Mouse (Mus musculus) intestine, embryonic 15.5 days (tissue): ENCODE results near the gene Anks1b. TPM values are rescaled to one million over a fixed set of nuclear protein-coding genes. Genes with fewer than 3 reads are reported as not detected.

Experiments
- ATAC-seq: fragments of 200-750 bp; cut with Nextera tagmentation; 2 replicates; pipeline ENCODE4 v1.8.0; 2017; ENCODE audit warnings: moderate TSS enrichment, moderate library complexity
- H3K27ac ChIP-seq: fragments of 300-500 bp; sonication (generic); 2 replicates; pipeline ENCODE4 v1.5.1; 2015; ENCODE audit warnings: mild to moderate bottlenecking, inconsistent platforms
- H3K27me3 ChIP-seq: fragments of 300-500 bp; sonication (generic); replicated peaks from 2 replicates; pipeline ENCODE4 v1.6.1; 2015; ENCODE audit warnings: inconsistent platforms
- H3K36me3 ChIP-seq: fragments of 300-500 bp; sonication (generic); 2 replicates; pipeline ENCODE4 v1.6.1; 2015; ENCODE audit warnings: inconsistent platforms
- H3K4me1 ChIP-seq: fragments of 300-500 bp; sonication (generic); replicated peaks from 2 replicates; pipeline ENCODE4 v1.6.1; 2015; ENCODE audit warnings: inconsistent platforms
- H3K4me2 ChIP-seq: fragments of 300-500 bp; sonication (generic); replicated peaks from 2 replicates; pipeline ENCODE4 v1.6.1; 2015; ENCODE audit warnings: mild to moderate bottlenecking, inconsistent platforms
- H3K4me3 ChIP-seq: fragments of 300-500 bp; sonication (generic); replicated peaks from 2 replicates; pipeline ENCODE4 v1.5.1; 2015; ENCODE audit warnings: inconsistent platforms
- H3K9ac ChIP-seq: fragments of 300-500 bp; sonication (generic); 2 replicates; pipeline ENCODE4 v1.6.1; 2015; ENCODE audit warnings: inconsistent platforms
- H3K9me3 ChIP-seq: fragments of 300-500 bp; sonication (generic); 2 replicates; pipeline ENCODE4 v1.6.1; 2016; ENCODE audit warnings: inconsistent platforms
- WGBS: fragments of 180-500 bp; shearing (Covaris S2); methylation state at CpG from one replicate; pipeline ENCODE4 v1.1.7; 2015; 5-methylcytosine and 5-hydroxymethylcytosine counted together
- polyA plus RNA-seq: library from polyadenylated mRNA; unstranded; fragments of >200 nt; fragmentation: Nextera tagmentation; extraction: Ambion mirVana; gene quantifications from 2 replicates; pipeline ENCODE4 v1.2.1, GENCODE M21; 2015

The Anks1b gene
- polyA plus RNA-seq, 1 experiment from 2014 or later: 0.85 TPM

DNA sequence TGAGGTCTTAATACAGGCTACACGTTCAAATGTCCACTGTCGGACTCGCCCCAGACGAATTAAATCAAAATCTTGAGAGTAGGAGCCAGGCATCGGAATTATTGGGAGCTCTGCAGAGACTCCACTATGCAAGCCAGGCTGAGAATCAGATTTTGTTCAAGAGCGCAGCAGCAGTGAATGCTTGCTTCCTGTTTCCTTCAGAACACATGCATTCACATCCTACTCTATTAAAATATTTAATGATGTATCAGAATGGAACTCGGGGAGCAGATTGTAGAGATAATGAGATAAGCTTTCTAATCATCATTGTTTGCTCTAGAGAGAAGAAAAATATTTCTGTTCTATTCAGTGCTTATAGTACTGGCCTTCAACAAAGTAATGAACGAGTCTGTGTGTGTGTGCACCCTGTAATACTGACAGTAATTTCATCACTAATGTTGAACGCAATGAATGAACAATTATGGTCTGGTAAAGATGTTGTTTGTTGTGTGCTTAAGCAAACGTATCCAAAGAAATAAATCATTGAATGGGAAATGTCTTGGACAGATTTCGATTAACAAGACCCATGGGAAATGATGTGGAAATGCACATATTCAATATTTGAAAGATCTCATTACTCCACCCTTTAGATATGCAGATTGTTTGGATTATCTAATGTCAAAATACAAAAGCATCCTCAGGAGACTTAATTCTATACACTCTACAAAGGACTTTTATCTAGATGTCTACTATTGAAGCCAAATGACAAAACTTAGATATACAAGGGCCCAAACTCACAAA, 835.7 kb downstream of the Anks1b start:
- Histone ChIP-seq H3K9ac (no peak overlapping the region), H3K4me3 (no peak overlapping the region), H3K36me3 (no peaks in the 10 kb centered on the region), H3K9me3 (no peaks in the 10 kb centered on the region), H3K27ac (no peak overlapping the region), H3K4me1 (no peaks in the 10 kb centered on the region), H3K27me3 (no peaks in the 10 kb centered on the region), H3K4me2 (no peak overlapping the region)
- WGBS: 72% methylated on average over 11 of the region's 11 CpGs
- no peak for ATAC-seq

DNA sequence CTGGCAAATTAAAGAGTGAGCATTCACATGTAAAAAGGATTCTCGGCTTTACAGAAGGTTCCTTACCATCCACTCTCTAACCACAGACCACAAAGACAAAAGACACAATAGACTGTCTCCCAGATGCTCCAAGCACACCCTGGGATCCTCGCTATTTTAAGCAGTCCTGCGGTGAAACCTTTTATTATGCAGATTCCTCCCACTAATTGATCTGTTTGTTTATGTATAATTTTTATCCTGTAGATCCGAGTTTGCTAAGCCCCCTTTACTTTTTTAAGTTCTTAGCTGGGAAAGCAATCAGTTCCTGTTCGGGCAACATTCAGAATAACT, 836.3 kb downstream of the Anks1b start:
- no peaks in the 10 kb centered on the region for H3K27me3 ChIP-seq
- ATAC-seq: no peak
- H3K9ac ChIP-seq: no peak overlapping the region
- H3K27ac ChIP-seq: no peak overlapping the region
- H3K4me3 ChIP-seq: no peak overlapping the region
- H3K4me1 ChIP-seq: no peaks in the 10 kb centered on the region
- 34% methylated on average over 5 of the region's 5 CpGs for WGBS
- H3K9me3 ChIP-seq: no peaks in the 10 kb centered on the region
- H3K36me3 ChIP-seq: no peaks in the 10 kb centered on the region
- no peak overlapping the region for H3K4me2 ChIP-seq

DNA sequence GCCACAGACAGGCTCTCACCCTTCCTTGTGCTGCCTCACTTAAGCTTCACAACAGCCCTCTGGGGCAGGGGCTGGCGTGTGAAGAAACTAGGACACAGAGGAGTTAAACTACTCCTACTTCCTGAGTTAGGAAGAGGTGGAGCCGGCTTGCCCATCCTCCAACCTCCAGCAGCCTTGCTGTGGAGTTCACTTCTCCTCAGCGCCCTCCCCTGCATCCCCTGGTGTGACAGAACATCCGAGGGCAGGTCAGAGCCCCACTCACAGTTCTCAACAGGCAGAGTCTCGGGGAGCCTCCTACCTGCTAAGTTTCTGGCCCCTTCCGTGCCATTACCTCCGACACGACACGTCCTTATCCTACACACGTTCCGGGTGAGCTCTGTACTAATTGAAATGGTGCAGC, 844.7 kb downstream of the Anks1b start:
- H3K9ac ChIP-seq: no peak overlapping the region
- no peak overlapping the region for H3K4me2 ChIP-seq
- no peaks in the 10 kb centered on the region for H3K36me3 ChIP-seq
- WGBS: 56% methylated on average over 11 of the region's 11 CpGs
- H3K4me1 ChIP-seq: no peaks in the 10 kb centered on the region
- no peaks in the 10 kb centered on the region for H3K27me3 ChIP-seq
- no peaks in the 10 kb centered on the region for H3K9me3 ChIP-seq
- H3K27ac ChIP-seq: no peak overlapping the region
- no peak overlapping the region for H3K4me3 ChIP-seq
- ATAC-seq: no peak

DNA sequence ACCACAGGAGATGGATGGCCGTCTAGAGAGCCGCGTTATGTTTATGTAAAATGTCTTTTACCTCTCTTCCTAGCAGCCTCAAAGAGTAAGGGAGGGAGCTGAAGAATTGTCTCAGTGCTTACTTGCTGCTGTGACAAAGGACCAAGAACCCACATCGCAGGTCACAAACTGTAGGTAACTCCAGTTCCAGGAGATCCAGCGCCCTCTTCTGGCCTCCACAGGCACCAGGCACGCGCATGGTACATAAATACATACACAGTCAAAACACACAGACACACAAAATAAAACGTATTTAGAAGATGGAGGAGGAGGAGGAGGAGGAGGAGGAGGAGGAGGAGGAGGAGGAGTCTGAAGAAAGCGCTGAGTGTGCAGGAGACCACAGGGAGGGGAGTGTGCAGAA, 845.4 kb downstream of the Anks1b start:
- no peaks in the 10 kb centered on the region for H3K4me1 ChIP-seq
- no peak for ATAC-seq
- H3K4me2 ChIP-seq: no peak overlapping the region
- no peak overlapping the region for H3K9ac ChIP-seq
- H3K36me3 ChIP-seq: no peaks in the 10 kb centered on the region
- H3K27ac ChIP-seq: no peak overlapping the region
- H3K27me3 ChIP-seq: no peaks in the 10 kb centered on the region
- 80% methylated on average over 9 of the region's 9 CpGs for WGBS
- H3K4me3 ChIP-seq: no peak overlapping the region
- H3K9me3 ChIP-seq: no peaks in the 10 kb centered on the region

DNA sequence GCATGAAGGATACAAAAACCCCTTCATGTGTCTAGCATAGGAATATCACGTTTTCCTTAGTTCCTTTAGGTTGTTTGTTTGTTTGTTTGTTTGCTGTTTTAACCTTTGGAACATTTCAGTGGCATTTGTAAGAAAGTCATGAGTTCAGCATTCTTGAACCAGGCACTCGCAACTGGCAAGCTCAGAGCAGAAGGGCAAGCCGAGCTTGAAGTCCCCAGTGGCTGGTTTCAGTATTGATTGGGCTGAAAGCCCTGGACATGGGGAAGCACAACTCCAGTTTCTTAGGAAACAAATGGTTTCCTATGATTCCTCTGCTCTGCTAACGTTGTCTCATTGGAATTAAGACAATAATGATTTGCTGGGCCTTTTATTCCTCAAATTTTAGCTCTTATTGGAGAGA, 846.7 kb downstream of the Anks1b start:
- H3K9me3 ChIP-seq: no peaks in the 10 kb centered on the region
- ATAC-seq: no peak
- 52% methylated on average over 4 of the region's 4 CpGs for WGBS

DNA sequence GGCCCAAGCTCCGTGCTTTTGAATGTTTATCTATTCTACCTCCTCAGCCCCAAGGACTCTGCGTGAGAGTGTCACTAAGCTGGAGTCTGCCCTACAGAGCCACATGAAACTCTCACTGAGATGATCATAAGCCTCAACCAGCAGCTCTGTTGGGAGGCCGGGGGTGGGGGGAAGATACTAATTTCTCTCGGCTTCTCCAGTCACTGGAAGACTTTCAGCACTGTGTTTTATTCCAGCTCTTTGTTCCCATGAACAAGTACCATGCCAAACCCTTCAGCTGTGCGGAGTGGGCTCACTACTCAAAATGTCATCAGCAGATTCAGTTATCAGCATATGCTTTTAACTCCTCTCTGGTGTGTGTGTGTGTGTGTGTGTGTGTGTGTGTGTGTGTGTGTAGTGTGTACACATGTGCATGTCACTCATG, 849.8 kb downstream of the Anks1b start:
- no peak overlapping the region for H3K4me3 ChIP-seq
- no peak overlapping the region for H3K9ac ChIP-seq
- H3K27ac ChIP-seq: no peak overlapping the region
- no peaks in the 10 kb centered on the region for H3K9me3 ChIP-seq
- WGBS: 56% methylated on average over 5 of the region's 5 CpGs
- ATAC-seq: no peak
- H3K36me3 ChIP-seq: no peaks in the 10 kb centered on the region
- no peaks in the 10 kb centered on the region for H3K27me3 ChIP-seq
- H3K4me1 ChIP-seq: no peaks in the 10 kb centered on the region
- H3K4me2 ChIP-seq: no peak overlapping the region

More for the DNA sequence above, 846.7 kb downstream of the Anks1b start:
- no peaks in the 10 kb centered on the region for H3K36me3 ChIP-seq
- H3K4me2 ChIP-seq: no peak overlapping the region
- no peak overlapping the region for H3K27ac ChIP-seq
- no peaks in the 10 kb centered on the region for H3K4me1 ChIP-seq
- H3K27me3 ChIP-seq: no peaks in the 10 kb centered on the region
- H3K9ac ChIP-seq: no peak overlapping the region
- no peak overlapping the region for H3K4me3 ChIP-seq

DNA sequence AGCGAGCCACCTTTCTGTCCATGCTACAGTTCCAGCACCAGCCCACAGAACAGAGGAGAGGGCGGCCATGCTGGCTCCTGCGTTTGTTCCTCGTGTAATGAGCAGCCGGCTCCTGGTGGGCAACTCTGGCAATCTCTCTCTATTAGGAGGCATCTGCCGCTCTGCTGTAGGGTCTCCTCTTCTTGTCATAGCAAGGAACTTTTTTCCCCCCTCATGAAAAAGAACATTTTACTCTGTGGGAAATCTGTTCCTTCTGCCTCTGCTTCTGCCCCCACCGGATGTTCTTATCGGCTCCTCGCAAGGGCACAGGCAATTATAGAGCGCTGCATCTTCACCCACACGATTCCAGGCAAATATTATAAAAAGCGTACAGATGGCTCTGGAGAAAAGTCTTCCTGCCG, 850.6 kb downstream of the Anks1b start:
- Histone ChIP-seq H3K27me3 (no peaks in the 10 kb centered on the region), H3K4me1 (0 out of 2 replicates have a peak, but pooled peaks cover 3% of the 10 kb centered on the region), H3K36me3 (no peaks in the 10 kb centered on the region), H3K4me3 (no peak overlapping the region), H3K9ac (no peak overlapping the region), H3K9me3 (no peaks in the 10 kb centered on the region), H3K4me2 (no peak overlapping the region), H3K27ac (no peak overlapping the region)
- ATAC-seq: no peak
- WGBS: 80% methylated on average over 13 of the region's 13 CpGs

DNA sequence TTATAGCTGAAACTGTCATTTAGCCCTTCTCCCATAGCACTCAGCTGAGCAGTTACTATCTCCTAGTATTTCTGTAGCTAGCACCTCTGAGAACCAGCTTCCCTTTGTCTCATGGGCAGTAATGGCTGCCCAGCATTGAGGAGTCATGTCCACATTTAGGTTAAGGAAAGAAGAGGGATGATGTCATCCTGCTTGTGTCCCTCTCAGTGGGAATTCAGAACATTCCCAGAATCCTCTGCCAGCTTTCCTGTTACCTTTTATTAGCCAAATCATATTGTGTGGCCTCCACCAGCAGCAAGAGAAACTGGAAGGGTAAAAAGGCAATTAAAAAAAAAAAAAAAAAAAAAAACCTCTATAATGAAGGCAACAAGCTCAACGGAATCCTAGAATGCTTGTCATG, 851.6 kb downstream of the Anks1b start:
- H3K9ac ChIP-seq: no peak overlapping the region
- no peak overlapping the region for H3K4me2 ChIP-seq
- no peaks in the 10 kb centered on the region for H3K36me3 ChIP-seq
- WGBS: 80% methylated on average over 1 of the region's 1 CpGs
- H3K27me3 ChIP-seq: no peaks in the 10 kb centered on the region
- H3K27ac ChIP-seq: no peak overlapping the region
- 0 out of 2 replicates have a peak, but pooled peaks cover 3% of the 10 kb centered on the region for H3K4me1 ChIP-seq
- H3K4me3 ChIP-seq: no peak overlapping the region
- no peak for ATAC-seq
- H3K9me3 ChIP-seq: no peaks in the 10 kb centered on the region

DNA sequence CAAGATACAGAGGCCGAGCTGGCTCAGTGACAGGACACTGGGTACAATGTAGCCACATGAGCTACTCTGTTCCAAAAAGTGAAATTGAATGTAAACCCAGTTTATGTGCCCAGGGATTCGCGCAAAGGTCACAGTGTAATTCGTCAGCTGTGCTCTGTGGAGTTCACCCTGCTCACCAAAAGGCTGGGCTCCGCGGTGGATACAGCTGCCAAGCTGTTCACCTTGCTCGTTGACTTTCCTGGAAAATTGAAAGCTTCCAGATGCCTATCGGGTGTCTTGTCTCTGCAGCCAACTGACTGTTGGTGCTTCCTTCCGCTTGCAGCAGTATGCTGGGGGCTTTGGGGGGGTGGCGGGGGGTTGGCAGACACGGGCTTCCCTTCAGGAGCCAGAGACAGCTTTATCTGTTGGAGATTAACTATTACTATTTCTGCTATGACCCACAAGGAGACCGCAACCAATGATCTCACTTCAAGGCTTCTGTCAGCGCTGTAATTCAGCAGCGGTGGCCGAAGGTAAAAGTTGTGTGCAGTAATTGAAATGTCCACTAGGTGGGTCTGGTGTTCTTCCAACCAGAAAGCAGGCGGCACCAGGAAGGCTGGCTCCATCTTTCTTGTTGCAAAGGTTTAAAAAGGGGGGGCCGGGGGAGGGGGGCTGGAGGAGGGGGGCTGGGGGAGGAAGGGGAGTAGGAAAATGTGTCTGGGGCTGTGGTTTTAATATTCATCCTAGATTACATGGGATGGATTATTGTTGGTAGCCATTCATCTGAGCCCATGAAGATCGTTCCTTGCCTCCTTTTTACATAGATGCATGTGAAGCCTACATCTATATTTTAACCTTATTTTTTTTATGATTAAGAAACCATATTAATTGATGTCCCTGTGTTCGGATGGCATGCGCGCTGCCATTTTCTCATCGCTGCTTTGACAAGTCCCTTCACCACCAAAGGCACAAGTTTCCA, 855.4 kb downstream of the Anks1b start:
- 24% methylated on average over 22 of the region's 22 CpGs for WGBS
- H3K36me3 ChIP-seq: no peaks in the 10 kb centered on the region
- 0 out of 2 replicates have a peak, but pooled peaks cover 3% of the 10 kb centered on the region for H3K4me1 ChIP-seq
- ATAC-seq: peak; percentile 73
- no peaks in the 10 kb centered on the region for H3K9me3 ChIP-seq
- peak overlapping the region; percentile 18; the same call in 1 of the 2 replicates for H3K4me3 ChIP-seq
- peak overlapping the region; percentile 31; the same call in 1 of the 2 replicates for H3K9ac ChIP-seq
- H3K27ac ChIP-seq: no peak overlapping the region
- peak overlapping the region; percentile 59 for H3K4me2 ChIP-seq
- no peaks in the 10 kb centered on the region for H3K27me3 ChIP-seq

DNA sequence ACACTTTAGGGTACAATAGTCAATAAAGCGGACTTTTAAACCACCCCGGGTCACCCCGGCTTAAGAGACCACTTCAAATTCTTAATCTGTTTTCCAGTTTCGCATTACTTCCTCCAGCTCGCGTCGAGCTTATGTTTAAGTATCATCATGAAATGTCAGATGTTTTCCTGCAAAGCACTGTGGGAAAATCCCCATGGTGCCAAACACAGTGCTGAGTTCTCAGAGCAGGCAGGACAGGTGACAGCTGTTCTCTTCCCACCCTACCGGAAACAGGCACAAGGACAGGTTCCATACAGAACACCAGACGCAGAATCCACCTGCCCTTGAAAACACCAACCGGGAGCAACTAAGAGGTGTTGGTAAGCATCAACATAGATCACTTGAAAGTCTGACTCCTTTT, 856.2 kb downstream of the Anks1b start:
- Histone ChIP-seq H3K9ac (no peak overlapping the region), H3K9me3 (no peaks in the 10 kb centered on the region), H3K4me2 (no peak overlapping the region), H3K27me3 (no peaks in the 10 kb centered on the region), H3K4me1 (0 out of 2 replicates have a peak, but pooled peaks cover 3% of the 10 kb centered on the region), H3K27ac (no peak overlapping the region), H3K4me3 (no peak overlapping the region), H3K36me3 (no peaks in the 10 kb centered on the region)
- no peak for ATAC-seq
- WGBS: 48% methylated on average over 10 of the region's 10 CpGs

DNA sequence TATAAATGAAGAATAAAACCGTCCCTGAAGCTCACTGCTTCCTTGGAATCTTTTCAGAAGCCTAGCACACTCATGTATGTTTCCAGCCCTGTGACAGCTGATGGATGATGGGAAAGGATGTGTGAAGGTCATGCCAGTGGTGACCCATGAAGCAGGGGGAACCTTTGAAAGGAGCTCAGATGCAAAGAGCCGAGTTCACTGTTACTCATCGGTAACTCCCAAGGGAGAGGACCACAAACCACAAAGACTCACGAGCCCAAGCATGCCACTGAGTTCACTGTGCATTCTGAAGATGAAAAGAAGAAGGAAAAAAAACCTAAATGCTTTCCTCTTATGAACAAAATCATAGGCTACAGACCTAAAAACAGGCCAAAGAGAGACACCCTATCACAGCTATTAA, 859.5 kb downstream of the Anks1b start:
- Histone ChIP-seq H3K4me3 (no peak overlapping the region), H3K4me2 (no peak overlapping the region), H3K36me3 (no peaks in the 10 kb centered on the region), H3K27ac (no peak overlapping the region), H3K9ac (no peak overlapping the region), H3K9me3 (no peaks in the 10 kb centered on the region), H3K27me3 (no peaks in the 10 kb centered on the region), H3K4me1 (0 out of 2 replicates have a peak, but pooled peaks cover 3% of the 10 kb centered on the region)
- ATAC-seq: no peak
- 69% methylated on average over 4 of the region's 4 CpGs for WGBS

DNA sequence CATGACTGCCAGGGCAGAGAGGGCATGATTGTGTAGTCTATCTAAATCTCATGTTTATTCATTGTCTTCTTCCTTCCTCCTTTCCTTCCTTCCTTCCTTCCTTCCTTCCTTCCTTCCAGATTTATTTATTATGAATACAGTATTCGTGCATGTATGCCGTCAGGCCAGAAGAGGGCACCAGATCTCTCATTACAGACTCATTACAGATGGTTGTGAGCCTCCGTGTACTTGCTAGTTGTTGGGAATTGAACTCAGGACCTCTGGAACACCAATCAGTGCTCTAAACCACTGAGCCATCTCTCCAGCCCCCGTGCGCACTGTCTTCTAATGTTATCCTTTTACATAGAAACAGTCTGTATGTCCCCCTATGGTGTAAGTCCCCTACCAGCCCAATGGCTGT, 860.3 kb downstream of the Anks1b start:
- no peak overlapping the region for H3K4me3 ChIP-seq
- no peaks in the 10 kb centered on the region for H3K27me3 ChIP-seq
- H3K27ac ChIP-seq: no peak overlapping the region
- no peaks in the 10 kb centered on the region for H3K9me3 ChIP-seq
- 25% methylated on average over 5 of the region's 5 CpGs for WGBS
- H3K36me3 ChIP-seq: no peaks in the 10 kb centered on the region
- no peak overlapping the region for H3K4me2 ChIP-seq
- ATAC-seq: no peak
- H3K9ac ChIP-seq: no peak overlapping the region
- no peaks in the 10 kb centered on the region for H3K4me1 ChIP-seq
